Mouse (Mus musculus) thymus, adult 2 months (tissue): ENCODE measurements around the gene Slc19a3.

Experiments used
- CTCF ChIP-seq: fragments of 200-500 bp; IDR thresholded peaks from 2 replicates; pipeline ENCODE4 v1.5.1; 2012; ENCODE audit warnings: mild to moderate bottlenecking, control low read depth, low read length, moderate library complexity, borderline replicate concordance; ENCODE audit not compliant: control insufficient read depth, poor library complexity, insufficient read depth; ENCODE audit errors: extremely low read depth
- POLR2A ChIP-seq: fragments of 200-500 bp; IDR thresholded peaks from 2 replicates; pipeline ENCODE4 v1.6.1; 2012; ENCODE audit warnings: mild to moderate bottlenecking, low read length, control low read depth, moderate library complexity; ENCODE audit not compliant: control insufficient read depth, poor library complexity, insufficient read depth; ENCODE audit errors: extremely low read depth

- TF ChIP-seq CTCF (no peak), POLR2A (no peak)
These were observed 31.7 kb downstream of the Slc19a3 start for GRCm38 (mm10) chr1:83006218-83007179.
